Mouse (Mus musculus) brain, embryonic 14.5 days (tissue): ENCODE measurements around the gene Ankrd44.

Experiments
- CTCF ChIP-seq: fragments of 200-500 bp; IDR thresholded peaks from 2 replicates; pipeline ENCODE4 v1.5.1; 2012; ENCODE audit warnings: inconsistent platforms, mild to moderate bottlenecking, moderate library complexity, borderline replicate concordance; ENCODE audit not compliant: insufficient read depth, insufficient read length; ENCODE audit errors: extremely low read depth
- POLR2A ChIP-seq: fragments of 200-500 bp; IDR thresholded peaks from 2 replicates; pipeline ENCODE4 v1.6.1; 2012; ENCODE audit warnings: mild to moderate bottlenecking, inconsistent platforms, borderline replicate concordance; ENCODE audit not compliant: poor library complexity, insufficient read depth, insufficient read length, severe bottlenecking; ENCODE audit errors: extremely low read depth

GRCm38 (mm10) chr1:54737472-54737871 is 188.7 kb downstream of the Ankrd44 start:
- TF ChIP-seq CTCF, result no peak
- no peak for TF ChIP-seq POLR2A
